Mouse (Mus musculus): ENCODE data around the gene Abca6. TPM values are rescaled to one million over a fixed set of nuclear protein-coding genes. Genes with fewer than 3 reads are reported as not detected.
A peak's percentile ranks its signal among the peaks of the same experiment; 100 is the strongest.

Gene Abca6
- total RNA-seq (2021), result 1 to 10 TPM; 1.7 TPM
- long read RNA-seq, experiment 1, result 0 reads
- long read RNA-seq, experiment 2, partial matches to known transcripts, result 1 of 1 reads
- long read RNA-seq, experiment 2, other reads (novel, unspliced or antisense), result 0 of 1 reads

GRCm38 (mm10) chr11:110251534-110251933, at the start of gene Abca6:
Gene Abca6, minus strand, starts transcription at chr11:110251776.
- no peak for DNase-seq (ENCODE audit: low spot score in 2 of 2)

- no peak for DNase-seq (ENCODE audit: low spot score in 2 of 2)
Measured at GRCm38 (mm10) chr11:110297917-110298533, 46.4 kb upstream of the Abca6 start.

- no peak for DNase-seq (ENCODE audit: low spot score in 2 of 2)
Measured at GRCm38 (mm10) chr11:110290586-110290985, 39.0 kb upstream of the Abca6 start.

- no peak for DNase-seq (ENCODE audit: low spot score in 2 of 2)
Measured at GRCm38 (mm10) chr11:110288423-110288822, 36.8 kb upstream of the Abca6 start.

- no peak for DNase-seq (ENCODE audit: low spot score in 2 of 2)
Measured at GRCm38 (mm10) chr11:110287694-110288093, 36.1 kb upstream of the Abca6 start.

- DNase-seq (ENCODE audit: low spot score in 2 of 2), result no peak
Measured at GRCm38 (mm10) chr11:110286331-110286730, 34.8 kb upstream of the Abca6 start.

GRCm38 (mm10) chr11:110284849-110285248, 33.3 kb upstream of the Abca6 start:
- DNase-seq (ENCODE audit: low spot score in 2 of 2), result no peak

- DNase-seq (ENCODE audit: low spot score in 2 of 2), result no peak
Measured at GRCm38 (mm10) chr11:110284185-110284787, 32.7 kb upstream of the Abca6 start.

- DNase-seq (ENCODE audit: low spot score in 2 of 2), result no peak
Measured at GRCm38 (mm10) chr11:110274794-110275193, 23.2 kb upstream of the Abca6 start.

GRCm38 (mm10) chr11:110271745-110272144, 20.2 kb upstream of the Abca6 start:
- peak; percentile 46 to 71 for DNase-seq (ENCODE audit: low spot score in 2 of 2)

- DNase-seq (ENCODE audit: low spot score in 2 of 2), result peak; percentile 77 to 83
Measured at GRCm38 (mm10) chr11:110268244-110268844, 16.8 kb upstream of the Abca6 start.

- no peak for DNase-seq (ENCODE audit: low spot score in 2 of 2)
Measured at GRCm38 (mm10) chr11:110267232-110267631, 15.7 kb upstream of the Abca6 start.

GRCm38 (mm10) chr11:110266757-110267156, 15.2 kb upstream of the Abca6 start:
- DNase-seq (ENCODE audit: low spot score in 2 of 2), result peak; percentile 28 to 67

- no peak for DNase-seq (ENCODE audit: low spot score in 2 of 2)
Measured at GRCm38 (mm10) chr11:110261867-110262266, 10.3 kb upstream of the Abca6 start.

GRCm38 (mm10) chr11:110257911-110258310, 6.3 kb upstream of the Abca6 start:
- no peak for DNase-seq (ENCODE audit: low spot score in 2 of 2)

GRCm38 (mm10) chr11:110257061-110257460, 5.5 kb upstream of the Abca6 start:
- DNase-seq (ENCODE audit: low spot score in 2 of 2), result no peak

- DNase-seq (ENCODE audit: low spot score in 2 of 2), result no peak
Measured at GRCm38 (mm10) chr11:110252256-110252655, 680 bp upstream of the Abca6 start.

- DNase-seq (ENCODE audit: low spot score in 2 of 2), result no peak
Measured at GRCm38 (mm10) chr11:110244730-110245129, 6.8 kb downstream of the Abca6 start.

- DNase-seq (ENCODE audit: low spot score in 2 of 2), result no peak
Measured at GRCm38 (mm10) chr11:110237466-110237865, 14.1 kb downstream of the Abca6 start.

- no peak for DNase-seq (ENCODE audit: low spot score in 2 of 2)
Measured at GRCm38 (mm10) chr11:110232975-110233374, 18.6 kb downstream of the Abca6 start.

- no peak for DNase-seq (ENCODE audit: low spot score in 2 of 2)
Measured at GRCm38 (mm10) chr11:110217118-110217517, 34.5 kb downstream of the Abca6 start.

GRCm38 (mm10) chr11:110203930-110204329, 47.6 kb downstream of the Abca6 start:
- DNase-seq (ENCODE audit: low spot score in 2 of 2), result no peak

All from layer of hippocampus, postnatal 14 days (tissue).